Mouse (Mus musculus) lung, postnatal 25 days (tissue): ENCODE results near the gene Bach2.
A peak's percentile ranks its signal among the peaks of the same experiment; 100 is the strongest.

ENCODE experiments used
- DNase-seq: peaks from one replicate; pipeline ENCODE4 v3.0.0; 2022; ENCODE audit warnings: low spot score

Gene Bach2

DNA sequence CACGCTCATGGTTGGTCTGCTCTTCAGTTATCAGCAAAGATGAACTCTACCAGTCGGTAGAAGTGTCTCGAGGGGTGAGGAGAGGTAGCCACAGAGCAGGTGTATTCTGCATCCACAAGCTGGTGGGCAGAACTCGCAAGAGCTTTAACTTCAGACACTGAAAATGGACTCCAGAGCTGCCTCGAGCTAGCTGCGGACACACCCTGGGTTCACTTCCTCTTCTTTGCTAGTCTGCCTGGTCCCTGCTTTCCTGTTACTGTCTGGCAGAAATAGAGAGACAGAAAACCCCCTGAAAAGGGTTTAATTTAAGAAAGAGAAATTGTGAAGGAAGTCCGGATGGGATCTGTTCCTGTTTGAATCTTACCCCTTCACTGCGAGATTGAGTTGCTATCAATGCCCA, 326.3 kb downstream of the Bach2 start:
- peak; percentile 47 for DNase-seq

GRCm38 (mm10) chr4:32569054-32569453, 330.4 kb downstream of the Bach2 start:
- DNase-seq: no peak

GRCm38 (mm10) chr4:32569995-32570938, 331.7 kb downstream of the Bach2 start:
- DNase-seq: peak; percentile 46

DNA sequence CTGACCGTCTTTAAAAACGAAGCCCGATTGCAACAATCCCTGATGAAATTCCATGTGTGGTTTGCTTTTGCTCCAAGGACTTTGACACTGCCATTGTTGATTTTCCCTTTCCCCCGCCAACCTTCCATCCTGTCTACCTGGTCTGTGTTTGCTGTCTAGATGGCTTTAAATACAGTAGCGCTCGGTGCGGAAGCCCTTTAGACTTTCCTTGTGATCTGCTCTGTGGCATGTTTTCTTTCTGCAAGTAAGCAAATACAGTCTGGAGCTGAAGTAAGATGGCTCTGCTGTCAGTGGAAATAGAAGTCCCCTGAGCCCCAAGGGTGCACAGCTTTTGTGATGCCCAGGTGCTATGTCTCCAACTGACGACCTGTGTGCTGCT, 332.3 kb downstream of the Bach2 start:
- no peak for DNase-seq

DNA sequence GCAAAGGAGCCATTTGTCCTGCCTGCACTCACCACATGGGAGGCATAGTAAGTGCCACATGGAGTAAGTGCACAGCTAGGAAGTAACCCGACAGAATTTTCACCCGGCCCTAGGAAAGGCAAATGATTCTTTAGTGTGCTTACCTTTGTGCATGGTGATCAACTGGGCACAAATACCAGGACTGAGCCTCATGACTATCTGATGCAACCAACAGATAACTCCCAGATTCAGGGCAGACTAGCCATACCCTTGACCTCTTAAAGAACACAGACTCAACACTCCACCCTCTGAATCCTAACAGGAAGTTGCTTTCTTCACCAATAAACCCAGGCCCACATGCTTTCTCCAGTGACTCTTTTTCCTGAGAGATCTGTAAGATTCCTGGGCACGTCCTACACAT, 332.8 kb downstream of the Bach2 start:
- DNase-seq: peak; percentile 16

- peak; percentile 55 for DNase-seq
Observed at GRCm38 (mm10) chr4:32572118-32572517, 333.5 kb downstream of the Bach2 start.

- DNase-seq: no peak
Observed at GRCm38 (mm10) chr4:32573586-32573985, 335.0 kb downstream of the Bach2 start.

DNA sequence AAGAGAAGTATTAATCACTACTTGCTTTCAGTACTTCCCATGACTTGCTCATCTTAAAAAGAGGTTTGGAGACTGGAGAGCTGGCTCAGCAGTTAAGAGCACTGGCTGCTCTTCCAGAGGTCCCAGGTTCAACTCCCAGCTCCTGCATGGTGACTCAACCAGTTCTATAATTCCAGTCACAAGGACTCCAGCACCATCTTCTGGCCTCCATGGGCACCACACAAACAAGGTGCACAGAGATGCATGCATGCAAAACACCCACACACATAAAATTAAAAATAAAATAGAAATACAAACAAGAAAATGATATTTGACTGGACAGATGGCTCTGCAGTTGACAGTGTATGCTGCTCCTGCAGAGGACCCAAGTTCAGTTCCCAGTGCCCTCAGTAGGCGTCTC, 336.0 kb downstream of the Bach2 start:
- DNase-seq: no peak

DNA sequence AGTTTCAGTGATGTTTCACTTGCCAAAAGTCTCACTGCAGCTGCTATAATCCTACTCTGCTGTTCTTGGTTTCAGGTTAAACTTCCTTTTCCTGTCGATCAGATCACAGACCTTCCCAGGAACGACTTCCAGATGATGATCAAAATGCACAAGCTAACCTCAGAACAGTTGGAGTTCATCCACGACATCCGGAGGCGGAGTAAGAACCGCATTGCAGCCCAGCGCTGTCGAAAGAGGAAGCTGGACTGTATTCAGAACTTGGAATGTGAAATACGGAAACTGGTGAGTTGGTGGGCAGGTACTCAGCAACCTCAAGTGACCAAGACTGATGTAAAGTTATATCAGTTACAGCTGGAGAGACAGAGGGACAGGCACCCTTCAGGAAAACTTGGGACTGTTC, 336.6 kb downstream of the Bach2 start:
- DNase-seq: peak; percentile 43

- DNase-seq: no peak
Observed at GRCm38 (mm10) chr4:32579850-32580249, 341.2 kb downstream of the Bach2 start.

DNA sequence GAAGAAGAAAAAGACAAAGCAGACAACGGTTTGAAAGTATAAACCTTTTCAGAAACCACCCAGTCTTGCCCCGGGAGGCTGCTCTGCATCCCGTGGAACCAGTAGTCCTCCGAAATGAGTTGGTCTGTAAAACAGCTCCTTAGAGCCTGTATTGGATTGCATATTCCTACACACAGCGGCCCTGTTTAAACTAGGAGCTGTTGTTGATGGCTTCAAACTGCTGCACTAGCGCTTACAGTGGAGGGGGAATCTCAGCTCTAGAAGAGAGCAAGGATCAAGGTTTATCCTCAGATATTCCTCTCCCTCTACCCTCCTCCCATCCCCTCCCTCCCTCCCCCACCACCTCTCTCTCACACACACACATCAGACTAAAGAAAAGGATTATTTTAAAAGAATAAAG, 345.6 kb downstream of the Bach2 start:
- DNase-seq: no peak

DNA sequence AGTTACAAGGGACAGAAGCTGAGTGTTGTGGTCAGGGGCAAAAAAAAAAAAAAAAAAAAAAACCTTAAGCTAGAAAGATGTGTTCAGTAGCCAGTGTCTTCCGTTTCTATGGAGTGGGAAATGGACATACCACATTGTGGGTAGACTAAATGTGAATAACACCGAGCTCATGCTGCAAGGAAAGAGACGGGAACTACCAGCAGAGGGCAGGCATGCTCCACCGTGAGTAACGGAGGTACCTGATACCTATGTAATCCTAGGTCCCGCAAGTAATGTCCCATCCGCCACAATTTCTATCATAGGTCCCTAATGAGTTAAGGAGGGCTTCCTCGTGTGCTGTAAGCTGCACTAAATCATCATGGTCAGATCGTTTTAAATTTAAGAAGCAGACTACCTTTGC, 348.0 kb downstream of the Bach2 start:
- peak; percentile 39 for DNase-seq

DNA sequence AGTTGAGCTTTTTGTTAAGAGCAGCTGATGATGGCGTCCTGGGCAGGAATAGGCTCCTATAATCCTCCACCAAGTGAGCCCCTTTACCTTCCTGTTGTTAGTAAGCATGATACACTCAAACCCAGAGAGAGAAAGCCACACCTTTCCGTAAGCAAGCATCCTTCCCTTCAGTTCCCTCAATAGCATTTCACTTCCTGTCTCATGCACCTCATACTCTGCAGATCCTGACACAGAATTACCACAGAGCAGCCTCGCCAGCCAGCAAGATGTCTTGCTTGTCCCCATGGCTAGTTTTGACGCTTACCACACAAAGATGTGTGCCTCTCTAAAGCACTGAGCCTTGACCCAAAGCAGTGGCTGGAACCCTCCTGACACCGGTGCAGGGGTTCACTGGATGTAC, 348.9 kb downstream of the Bach2 start:
- DNase-seq: no peak

DNA sequence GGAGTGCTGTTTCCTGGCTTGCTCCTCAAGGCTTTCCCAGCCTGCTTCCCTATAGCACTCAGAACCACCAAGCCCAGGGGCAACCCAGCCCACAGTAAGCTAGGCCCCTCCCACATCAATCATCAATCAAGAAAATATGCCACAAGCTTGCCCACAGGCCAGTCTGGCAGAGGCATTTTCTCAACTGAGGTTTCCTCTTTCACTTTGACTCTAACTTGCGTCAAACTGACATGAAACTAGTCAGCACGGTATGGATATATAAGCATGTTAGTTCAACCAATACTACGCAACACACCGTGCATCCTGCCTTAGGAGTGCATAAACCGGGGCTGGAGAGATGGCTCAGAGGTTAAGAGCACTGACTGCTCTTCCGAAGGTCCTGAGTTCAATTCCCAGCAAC, 349.6 kb downstream of the Bach2 start:
- DNase-seq: no peak

GRCm38 (mm10) chr4:32601135-32601534, 362.5 kb downstream of the Bach2 start:
- DNase-seq: peak; percentile 17

GRCm38 (mm10) chr4:32602660-32603059, 364.1 kb downstream of the Bach2 start, which contains the start of gene Gja10:
Gja10 (minus strand) TSS chr4:32602760.
- DNase-seq: no peak

- DNase-seq: peak; percentile 100
Observed at GRCm38 (mm10) chr4:32615034-32615881, 376.7 kb downstream of the Bach2 start, which contains the start of gene Casp8ap2. Casp8ap2 (plus strand) TSS chr4:32615451.

DNA sequence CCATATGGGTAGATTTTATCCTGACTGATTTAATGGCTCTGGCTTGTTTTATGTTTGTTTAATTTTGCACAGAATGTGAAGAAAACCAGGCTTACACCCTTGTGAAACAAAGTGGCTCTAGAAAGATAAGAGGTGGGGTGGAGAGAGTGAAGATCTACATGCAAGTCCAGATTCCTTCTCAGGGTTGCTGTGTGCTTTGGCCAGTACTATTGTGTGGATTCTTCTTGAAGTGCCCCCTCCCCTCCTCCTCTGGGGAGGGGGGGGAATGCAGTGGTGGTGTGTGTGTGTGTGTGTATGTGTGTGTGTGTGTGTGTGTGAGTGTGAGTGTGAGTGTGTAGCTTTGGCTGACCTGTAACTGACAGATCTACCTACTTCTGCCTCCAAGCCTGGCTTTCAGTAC, 383.0 kb downstream of the Bach2 start:
- peak; percentile 32 for DNase-seq
